Mouse (Mus musculus): ENCODE measurements around the gene Adam33. TPM values are rescaled to one million over a fixed set of nuclear protein-coding genes. Genes with fewer than 3 reads are reported as not detected.

The Adam33 gene
- polyA plus RNA-seq, 1 experiment from 2014 or later = 0.79 TPM

- ATAC-seq (no peak), DNase-seq (ENCODE audit: low spot score) (no peak)
- Histone ChIP-seq H3K4me2 (ENCODE audit: low read length) (no peak overlapping the region), H3K9me3 (replicated peaks; ENCODE audit: control insufficient read depth, low read length) (no peaks in the 10 kb centered on the region), H3K36me3 (ENCODE audit: control insufficient read depth, insufficient read depth, low read length) (no peaks in the 10 kb centered on the region), H3K9ac (ENCODE audit: low read length) (no peak overlapping the region), H3K4me1 (ENCODE audit: control insufficient read depth, insufficient read depth, low read length) (no peaks in the 10 kb centered on the region), H3K4me3 (ENCODE audit: low read depth, low read length) (no peak overlapping the region), H3K27me3 (replicated peaks; ENCODE audit: control insufficient read depth, insufficient read depth, low read length) (no peaks in the 10 kb centered on the region), H3K27ac (ENCODE audit: low read depth, low read length) (no peak overlapping the region)
- 92% methylated on average over 3 of the region's 3 CpGs for WGBS
These were observed 27.2 kb upstream of the Adam33 start for GRCm38 (mm10) chr2:131090852-131091251.

GRCm38 (mm10) chr2:131089634-131090033, 26.0 kb upstream of the Adam33 start:
- Histone ChIP-seq H3K36me3 (ENCODE audit: control insufficient read depth, insufficient read depth, low read length) (no peaks in the 10 kb centered on the region), H3K4me1 (ENCODE audit: control insufficient read depth, insufficient read depth, low read length) (no peaks in the 10 kb centered on the region), H3K4me2 (ENCODE audit: low read length) (no peak overlapping the region), H3K9me3 (replicated peaks; ENCODE audit: control insufficient read depth, low read length) (no peaks in the 10 kb centered on the region), H3K27ac (ENCODE audit: low read depth, low read length) (no peak overlapping the region), H3K27me3 (replicated peaks; ENCODE audit: control insufficient read depth, insufficient read depth, low read length) (no peaks in the 10 kb centered on the region), H3K9ac (ENCODE audit: low read length) (no peak overlapping the region), H3K4me3 (ENCODE audit: low read depth, low read length) (no peak overlapping the region)
- DNase-seq (ENCODE audit: low spot score) (no peak), ATAC-seq (no peak)
- WGBS = 81% methylated on average over 1 of the region's 1 CpGs

- no peak overlapping the region for H3K9ac ChIP-seq (ENCODE audit: low read length)
These were observed 25.0 kb upstream of the Adam33 start for GRCm38 (mm10) chr2:131088581-131088980.

GRCm38 (mm10) chr2:131086667-131087390, 23.2 kb upstream of the Adam33 start, which contains the start of gene Siglec1:
Gene Siglec1 (minus strand): TSS chr2:131086765.
- Histone ChIP-seq H3K27ac (ENCODE audit: low read depth, low read length) (no peak within 1 kb of the TSS), H3K27me3 (replicated peaks; ENCODE audit: control insufficient read depth, insufficient read depth, low read length) (no peaks in the 10 kb centered on the region), H3K9ac (ENCODE audit: low read length) (no peak within 1 kb of the TSS), H3K4me3 (ENCODE audit: low read depth, low read length) (no peak within 1 kb of the TSS), H3K4me1 (ENCODE audit: control insufficient read depth, insufficient read depth, low read length) (no peaks in the 10 kb centered on the region), H3K9me3 (replicated peaks; ENCODE audit: control insufficient read depth, low read length) (no peaks in the 10 kb centered on the region), H3K36me3 (ENCODE audit: control insufficient read depth, insufficient read depth, low read length) (no peaks in the 10 kb centered on the region), H3K4me2 (ENCODE audit: low read length) (no peak within 1 kb of the TSS)
- ATAC-seq (no peak), DNase-seq (ENCODE audit: low spot score) (no peak)
- WGBS = 84% methylated on average over 11 of the region's 11 CpGs

More at GRCm38 (mm10) chr2:131088581-131088980, 25.0 kb upstream of the Adam33 start:
- ATAC-seq (no peak), DNase-seq (ENCODE audit: low spot score) (no peak)
- Histone ChIP-seq H3K4me3 (ENCODE audit: low read depth, low read length) (no peak overlapping the region), H3K9me3 (replicated peaks; ENCODE audit: control insufficient read depth, low read length) (no peaks in the 10 kb centered on the region), H3K4me2 (ENCODE audit: low read length) (no peak overlapping the region), H3K4me1 (ENCODE audit: control insufficient read depth, insufficient read depth, low read length) (no peaks in the 10 kb centered on the region), H3K27ac (ENCODE audit: low read depth, low read length) (no peak overlapping the region), H3K27me3 (replicated peaks; ENCODE audit: control insufficient read depth, insufficient read depth, low read length) (no peaks in the 10 kb centered on the region), H3K36me3 (ENCODE audit: control insufficient read depth, insufficient read depth, low read length) (no peaks in the 10 kb centered on the region)
- WGBS = 72% methylated on average over 4 of the region's 4 CpGs

- Histone ChIP-seq H3K4me1 (ENCODE audit: control insufficient read depth, insufficient read depth, low read length) (no peaks in the 10 kb centered on the region), H3K9ac (ENCODE audit: low read length) (no peak overlapping the region), H3K27ac (ENCODE audit: low read depth, low read length) (no peak overlapping the region), H3K36me3 (ENCODE audit: control insufficient read depth, insufficient read depth, low read length) (no peaks in the 10 kb centered on the region), H3K4me3 (ENCODE audit: low read depth, low read length) (no peak overlapping the region), H3K9me3 (replicated peaks; ENCODE audit: control insufficient read depth, low read length) (no peaks in the 10 kb centered on the region), H3K27me3 (replicated peaks; ENCODE audit: control insufficient read depth, insufficient read depth, low read length) (no peaks in the 10 kb centered on the region), H3K4me2 (ENCODE audit: low read length) (no peak overlapping the region)
- DNase-seq (ENCODE audit: low spot score) = no peak
- 88% methylated on average over 4 of the region's 4 CpGs for WGBS
- no peak for ATAC-seq
These were observed 20.6 kb upstream of the Adam33 start for GRCm38 (mm10) chr2:131084206-131084605.

- 93% methylated on average over 5 of the region's 5 CpGs for WGBS
- Histone ChIP-seq H3K27me3 (replicated peaks; ENCODE audit: control insufficient read depth, insufficient read depth, low read length) (no peaks in the 10 kb centered on the region), H3K9ac (ENCODE audit: low read length) (no peak overlapping the region), H3K4me2 (ENCODE audit: low read length) (no peak overlapping the region), H3K4me3 (ENCODE audit: low read depth, low read length) (no peak overlapping the region), H3K27ac (ENCODE audit: low read depth, low read length) (no peak overlapping the region), H3K36me3 (ENCODE audit: control insufficient read depth, insufficient read depth, low read length) (no peaks in the 10 kb centered on the region), H3K9me3 (replicated peaks; ENCODE audit: control insufficient read depth, low read length) (no peaks in the 10 kb centered on the region), H3K4me1 (ENCODE audit: control insufficient read depth, insufficient read depth, low read length) (no peaks in the 10 kb centered on the region)
- ATAC-seq (no peak), DNase-seq (ENCODE audit: low spot score) (no peak)
These were observed 16.9 kb upstream of the Adam33 start for GRCm38 (mm10) chr2:131080507-131080906.

GRCm38 (mm10) chr2:131072536-131072935, 8.9 kb upstream of the Adam33 start:
- H3K4me1 ChIP-seq (ENCODE audit: control insufficient read depth, insufficient read depth, low read length) = no peaks in the 10 kb centered on the region

GRCm38 (mm10) chr2:131067481-131067880, 3.9 kb upstream of the Adam33 start:
- no peak for DNase-seq (ENCODE audit: low spot score)
- H3K4me1 ChIP-seq (ENCODE audit: control insufficient read depth, insufficient read depth, low read length) = no peaks in the 10 kb centered on the region
- WGBS = 84% methylated on average over 6 of the region's 6 CpGs
- H3K4me3 ChIP-seq (ENCODE audit: low read depth, low read length) = no peak overlapping the region
- no peaks in the 10 kb centered on the region for H3K36me3 ChIP-seq (ENCODE audit: control insufficient read depth, insufficient read depth, low read length)
- no peak overlapping the region for H3K9ac ChIP-seq (ENCODE audit: low read length)
- no peak overlapping the region for H3K27ac ChIP-seq (ENCODE audit: low read depth, low read length)
- H3K27me3 ChIP-seq (replicated peaks; ENCODE audit: control insufficient read depth, insufficient read depth, low read length) = 0 out of 2 replicates have a peak, but pooled peaks cover 4% of the 10 kb centered on the region
- H3K4me2 ChIP-seq (ENCODE audit: low read length) = no peak overlapping the region
- no peaks in the 10 kb centered on the region for H3K9me3 ChIP-seq (replicated peaks; ENCODE audit: control insufficient read depth, low read length)
- no peak for ATAC-seq

More at GRCm38 (mm10) chr2:131072536-131072935, 8.9 kb upstream of the Adam33 start:
- ATAC-seq = no peak
- no peak for DNase-seq (ENCODE audit: low spot score)
- H3K27me3 ChIP-seq (replicated peaks; ENCODE audit: control insufficient read depth, insufficient read depth, low read length) = no peaks in the 10 kb centered on the region
- WGBS = 89% methylated on average over 10 of the region's 10 CpGs
- no peak overlapping the region for H3K27ac ChIP-seq (ENCODE audit: low read depth, low read length)
- no peaks in the 10 kb centered on the region for H3K36me3 ChIP-seq (ENCODE audit: control insufficient read depth, insufficient read depth, low read length)
- no peaks in the 10 kb centered on the region for H3K9me3 ChIP-seq (replicated peaks; ENCODE audit: control insufficient read depth, low read length)
- H3K4me3 ChIP-seq (ENCODE audit: low read depth, low read length) = no peak overlapping the region
- no peak overlapping the region for H3K9ac ChIP-seq (ENCODE audit: low read length)
- no peak overlapping the region for H3K4me2 ChIP-seq (ENCODE audit: low read length)

- no peaks in the 10 kb centered on the region for H3K9me3 ChIP-seq (replicated peaks; ENCODE audit: control insufficient read depth, low read length)
- no peak for DNase-seq (ENCODE audit: low spot score)
- H3K36me3 ChIP-seq (ENCODE audit: control insufficient read depth, insufficient read depth, low read length) = no peaks in the 10 kb centered on the region
- H3K4me1 ChIP-seq (ENCODE audit: control insufficient read depth, insufficient read depth, low read length) = no peaks in the 10 kb centered on the region
- no peak for ATAC-seq
- H3K27ac ChIP-seq (ENCODE audit: low read depth, low read length) = no peak overlapping the region
- 0 out of 2 replicates have a peak, but pooled peaks cover 4% of the 10 kb centered on the region for H3K27me3 ChIP-seq (replicated peaks; ENCODE audit: control insufficient read depth, insufficient read depth, low read length)
- WGBS = 68% methylated on average over 9 of the region's 9 CpGs
- no peak overlapping the region for H3K4me3 ChIP-seq (ENCODE audit: low read depth, low read length)
- no peak overlapping the region for H3K9ac ChIP-seq (ENCODE audit: low read length)
- H3K4me2 ChIP-seq (ENCODE audit: low read length) = no peak overlapping the region
These were observed 2.7 kb upstream of the Adam33 start for GRCm38 (mm10) chr2:131066342-131066741.

Data from forebrain, embryonic 14.5 days (tissue).